Mouse (Mus musculus) intestine, postnatal 0 days (tissue): ENCODE measurements around the gene Ddah1. TPM values are rescaled to one million over a fixed set of nuclear protein-coding genes. Genes with fewer than 3 reads are reported as not detected.

Source experiments
- ATAC-seq: fragments of 200-750 bp; cut with Nextera tagmentation; 2 replicates; pipeline ENCODE4 v1.8.0; 2017; ENCODE audit warnings: mild to moderate bottlenecking, moderate TSS enrichment, moderate library complexity
- H3K27ac ChIP-seq: fragments of 300-500 bp; sonication (generic); 2 replicates; pipeline ENCODE4 v1.5.1; 2014; ENCODE audit warnings: mild to moderate bottlenecking, low read depth, low read length, moderate library complexity
- H3K27me3 ChIP-seq: fragments of 300-500 bp; sonication (generic); replicated peaks from 2 replicates; pipeline ENCODE4 v1.6.1; 2014; ENCODE audit warnings: low read length, mixed read lengths; ENCODE audit not compliant: control insufficient read depth, insufficient read depth
- H3K36me3 ChIP-seq: fragments of 300-500 bp; sonication (generic); 2 replicates; pipeline ENCODE4 v1.6.1; 2014; ENCODE audit warnings: mild to moderate bottlenecking, moderate library complexity; ENCODE audit not compliant: control insufficient read depth, insufficient read depth
- H3K4me1 ChIP-seq: fragments of 300-500 bp; sonication (generic); replicated peaks from 2 replicates; pipeline ENCODE4 v1.6.1; 2014; ENCODE audit warnings: antibody characterized with exemption, low read length, mixed read lengths; ENCODE audit not compliant: control insufficient read depth, insufficient read depth
- H3K4me2 ChIP-seq: fragments of 300-500 bp; sonication (generic); replicated peaks from 2 replicates; pipeline ENCODE4 v1.6.1; 2014; ENCODE audit warnings: low read depth, mild to moderate bottlenecking, moderate library complexity
- H3K4me3 ChIP-seq: fragments of 300-500 bp; sonication (generic); 2 replicates; pipeline ENCODE4 v1.5.1; 2014; ENCODE audit warnings: low read depth, low read length
- H3K9ac ChIP-seq: fragments of 300-500 bp; sonication (generic); 2 replicates; pipeline ENCODE4 v1.6.1; 2014; ENCODE audit warnings: mild to moderate bottlenecking, low read depth, low read length
- H3K9me3 ChIP-seq: fragments of 300-500 bp; sonication (generic); 2 replicates; pipeline ENCODE4 v1.6.1; 2016; ENCODE audit warnings: mixed run types; ENCODE audit not compliant: control insufficient read depth
- CTCF ChIP-seq: sonication (generic); IDR thresholded peaks from 2 replicates; pipeline ENCODE4 v1.5.1; 2016; ENCODE audit warnings: low read depth, mild to moderate bottlenecking, control low read depth, antibody characterized with exemption, moderate library complexity
- WGBS: fragments of 180-500 bp; shearing (Covaris S2); extraction: QIAGEN DNeasy Blood & Tissue Kit; methylation state at CpG from one replicate; pipeline ENCODE4 v1.1.7; 2014; 5-methylcytosine and 5-hydroxymethylcytosine counted together
- polyA plus RNA-seq: library from polyadenylated mRNA; unstranded; fragments of >200 nt; fragmentation: Nextera tagmentation; extraction: Ambion mirVana; gene quantifications from 2 replicates; pipeline ENCODE4 v1.2.1, GENCODE M21; 2015

Gene Ddah1
- polyA plus RNA-seq: 24.9 and 25.9 TPM in 2 replicates

DNA sequence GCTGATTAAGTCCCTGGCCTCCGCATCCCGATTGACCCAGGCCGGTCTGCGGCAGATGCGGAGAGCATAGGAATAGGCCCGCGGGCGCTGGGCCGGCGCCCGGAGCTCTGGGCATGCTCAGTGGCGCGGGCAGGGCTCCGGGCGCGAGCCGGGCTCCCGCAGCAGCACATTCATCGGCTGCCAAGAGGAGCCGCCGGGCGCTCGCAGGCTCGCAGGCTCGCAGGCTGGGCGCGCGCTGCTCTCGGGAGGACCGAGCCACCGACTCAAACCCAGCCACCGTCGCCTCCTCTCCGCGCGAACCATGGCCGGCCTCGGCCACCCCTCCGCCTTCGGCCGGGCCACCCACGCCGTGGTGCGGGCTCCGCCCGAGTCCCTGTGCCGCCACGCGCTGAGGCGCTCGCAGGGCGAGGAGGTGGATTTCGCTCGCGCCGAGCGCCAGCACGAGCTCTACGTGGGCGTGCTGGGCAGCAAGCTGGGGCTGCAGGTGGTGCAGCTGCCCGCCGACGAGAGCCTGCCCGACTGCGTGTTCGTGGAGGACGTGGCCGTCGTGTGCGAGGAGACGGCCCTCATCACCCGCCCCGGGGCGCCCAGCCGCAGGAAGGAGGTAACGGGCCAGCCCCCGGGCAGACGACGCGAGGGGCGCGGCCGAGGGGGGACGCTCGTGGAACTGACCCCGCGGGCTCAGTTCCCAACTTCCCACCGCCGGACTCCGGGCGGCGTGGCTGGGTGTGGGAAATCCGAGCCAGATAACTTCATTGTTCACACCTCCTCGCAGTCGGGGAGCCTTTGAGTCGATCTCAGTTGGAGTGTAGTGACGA is at the start of gene Ddah1:
TSS of gene Ddah1 (plus strand) at position 115 of the 818 bp plus-strand sequence.
- under 1% methylated on average over 97 of the region's 97 CpGs for WGBS
- peak; percentile 61 for ATAC-seq
- Histone ChIP-seq H3K4me3 (peak within 1 kb of the TSS; percentile 42), H3K27ac (no peak within 1 kb of the TSS; the same call in 1 of the 2 replicates), H3K9me3 (no peaks in the 10 kb centered on the region), H3K27me3 (no peaks in the 10 kb centered on the region), H3K4me1 (no peaks in the 10 kb centered on the region; the same call in 1 of the 2 replicates), H3K9ac (peak within 1 kb of the TSS; percentile 47), H3K36me3 (no peaks in the 10 kb centered on the region), H3K4me2 (peak within 1 kb of the TSS; percentile 99)
- TF ChIP-seq CTCF: no peak

DNA sequence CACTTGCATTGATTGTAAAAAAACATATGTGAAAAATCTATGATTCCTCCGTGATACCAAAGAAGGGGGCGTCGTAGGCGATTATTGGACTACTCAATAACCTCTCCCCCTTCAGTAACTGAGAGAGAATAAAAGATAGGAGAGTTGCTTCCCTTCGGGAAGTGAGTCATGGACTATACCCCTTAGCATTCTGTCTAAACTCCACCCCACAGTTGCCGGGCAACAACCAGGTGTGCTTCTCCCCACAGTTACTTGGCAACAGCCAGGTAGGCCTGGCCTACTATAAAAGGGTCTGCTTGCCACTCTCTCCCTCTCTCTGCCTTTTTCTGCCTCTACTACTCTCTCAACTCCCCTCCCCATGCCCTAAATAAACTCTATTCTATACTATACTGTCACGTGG is 42.6 kb upstream of the Ddah1 start:
- Histone ChIP-seq H3K4me2 (no peak overlapping the region), H3K27me3 (no peaks in the 10 kb centered on the region), H3K9ac (no peak overlapping the region), H3K4me3 (no peak overlapping the region), H3K27ac (no peak overlapping the region), H3K36me3 (no peaks in the 10 kb centered on the region), H3K4me1 (no peaks in the 10 kb centered on the region), H3K9me3 (no peaks in the 10 kb centered on the region)
- no peak for ATAC-seq
- 52% methylated on average over 7 of the region's 7 CpGs for WGBS
- no peak for TF ChIP-seq CTCF

DNA sequence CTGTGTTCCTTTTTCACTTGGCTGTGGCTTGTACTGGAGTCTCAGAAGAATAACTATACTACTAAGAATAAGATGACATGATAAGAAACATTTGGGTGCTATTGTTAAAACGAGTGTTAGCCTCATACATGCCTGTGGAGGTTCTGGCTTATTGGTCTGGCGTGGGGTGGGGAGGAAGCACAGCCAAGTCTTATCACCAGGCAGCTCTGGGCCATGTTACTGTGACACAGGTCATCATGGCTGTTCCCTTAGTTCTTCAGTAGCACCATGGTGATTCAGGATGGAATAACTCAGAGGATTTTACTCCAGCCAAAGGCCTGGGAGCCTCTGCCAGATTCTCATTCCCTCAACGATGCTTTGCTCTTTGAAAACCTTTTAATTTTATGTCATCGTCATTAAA is 38.8 kb upstream of the Ddah1 start:
- Histone ChIP-seq H3K36me3 (no peaks in the 10 kb centered on the region), H3K27me3 (no peaks in the 10 kb centered on the region), H3K9ac (no peak overlapping the region), H3K4me3 (no peak overlapping the region), H3K4me2 (no peak overlapping the region), H3K9me3 (no peaks in the 10 kb centered on the region), H3K4me1 (no peaks in the 10 kb centered on the region), H3K27ac (no peak overlapping the region)
- TF ChIP-seq CTCF: no peak
- ATAC-seq: no peak
- 69% methylated on average over 4 of the region's 4 CpGs for WGBS

DNA sequence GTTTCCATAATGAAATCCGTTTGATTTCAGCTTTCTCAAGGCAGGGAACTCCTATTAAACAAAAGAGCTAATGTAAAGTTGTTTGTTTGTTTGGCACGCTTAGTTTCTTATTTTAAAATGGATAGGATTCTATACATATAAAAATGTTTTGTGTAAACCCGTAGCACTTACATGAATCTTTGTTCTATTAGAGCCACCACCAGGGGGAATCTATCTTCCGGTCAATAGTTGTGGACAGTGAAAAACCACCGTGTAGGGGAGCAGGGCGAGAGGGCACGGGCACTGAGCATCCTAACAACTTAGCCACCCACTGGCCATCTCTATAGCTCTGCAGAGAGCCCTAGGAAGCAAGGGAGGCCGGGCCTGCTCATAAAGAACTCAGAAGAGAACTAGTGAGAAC is 33.4 kb upstream of the Ddah1 start:
- no peak overlapping the region for H3K4me3 ChIP-seq
- 73% methylated on average over 8 of the region's 8 CpGs for WGBS
- TF ChIP-seq CTCF: 0 out of 2 replicates have a peak, but pooled peaks have one; percentile 37
- H3K27me3 ChIP-seq: no peaks in the 10 kb centered on the region
- no peaks in the 10 kb centered on the region for H3K4me1 ChIP-seq
- H3K9ac ChIP-seq: no peak overlapping the region
- H3K36me3 ChIP-seq: no peaks in the 10 kb centered on the region
- no peak for ATAC-seq
- H3K9me3 ChIP-seq: no peaks in the 10 kb centered on the region
- H3K27ac ChIP-seq: no peak overlapping the region
- H3K4me2 ChIP-seq: no peak overlapping the region

DNA sequence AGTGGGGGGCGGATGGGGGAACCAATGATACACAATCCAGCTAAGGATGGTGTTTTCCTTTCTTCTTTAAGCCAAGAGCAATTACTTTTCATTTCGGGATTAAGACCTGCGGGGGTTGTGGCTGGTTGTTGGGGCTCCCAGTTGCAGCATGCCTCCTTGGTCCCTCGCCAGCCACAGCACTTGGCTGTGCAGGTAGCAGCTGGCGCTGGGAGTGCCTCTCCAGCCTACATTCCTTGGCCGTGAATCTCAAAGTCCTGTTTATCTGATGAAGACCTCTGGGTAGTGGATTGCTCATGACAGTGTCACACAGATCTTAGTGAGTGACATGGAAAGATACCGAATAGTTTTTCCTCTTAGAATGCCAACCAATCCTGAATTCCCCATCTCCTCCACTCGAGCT is 30.1 kb upstream of the Ddah1 start:
- H3K4me1 ChIP-seq: no peaks in the 10 kb centered on the region
- H3K27me3 ChIP-seq: no peaks in the 10 kb centered on the region
- no peaks in the 10 kb centered on the region for H3K9me3 ChIP-seq
- 63% methylated on average over 8 of the region's 8 CpGs for WGBS
- H3K9ac ChIP-seq: no peak overlapping the region
- no peak for ATAC-seq
- no peak overlapping the region for H3K27ac ChIP-seq
- no peak overlapping the region for H3K4me2 ChIP-seq
- H3K4me3 ChIP-seq: no peak overlapping the region
- no peaks in the 10 kb centered on the region for H3K36me3 ChIP-seq
- TF ChIP-seq CTCF: no peak

DNA sequence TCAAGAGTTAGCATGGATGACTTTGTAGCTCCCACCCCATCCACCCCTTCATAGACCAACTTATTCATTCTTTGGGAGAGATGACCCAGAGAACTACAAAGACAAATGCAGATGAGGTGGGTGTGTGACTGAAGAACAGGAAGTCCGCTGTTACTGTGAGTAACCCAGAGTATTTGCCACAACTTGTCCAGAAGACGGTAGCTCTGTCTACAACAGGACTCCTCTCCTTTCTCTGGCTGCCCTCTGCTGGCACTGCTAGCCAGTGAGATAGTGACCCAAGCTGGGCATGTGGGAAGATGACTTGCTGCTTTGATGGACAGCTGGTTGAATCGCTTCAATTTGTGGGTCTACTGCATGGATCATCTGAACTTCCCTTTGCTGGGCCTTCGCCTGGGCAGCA is 28.9 kb upstream of the Ddah1 start:
- H3K9ac ChIP-seq: no peak overlapping the region
- ATAC-seq: no peak
- TF ChIP-seq CTCF: peak; percentile 74
- H3K27me3 ChIP-seq: no peaks in the 10 kb centered on the region
- no peak overlapping the region for H3K4me2 ChIP-seq
- no peaks in the 10 kb centered on the region for H3K9me3 ChIP-seq
- whole genome bisulfite sequencing: 77% methylated on average over 4 of the region's 4 CpGs
- H3K4me3 ChIP-seq: no peak overlapping the region
- no peaks in the 10 kb centered on the region for H3K36me3 ChIP-seq
- no peaks in the 10 kb centered on the region for H3K4me1 ChIP-seq
- no peak overlapping the region for H3K27ac ChIP-seq
